Mouse (Mus musculus): ENCODE measurements around the gene Nampt.

GRCm38 (mm10) chr12:32858444-32858843 is 39.1 kb downstream of the Nampt start:
- no peak for TF ChIP-seq GATA1 (IDR thresholded peaks at IDR 0.05; ENCODE audit: low read length)
- no peak for TF ChIP-seq TAL1 (IDR thresholded peaks at IDR 0.05; ENCODE audit: low read length)

Measured in erythroblast, embryonic 14.5 days (primary cell).